Mouse (Mus musculus) right cerebral cortex, postnatal 36 days (tissue): Measurements from ENCODE around the gene Znrf4.
A peak's percentile ranks its signal among the peaks of the same experiment; 100 is the strongest.

Experiments
- DNase-seq, 2 experiments: peaks; one replicate each; pipeline ENCODE4 v3.0.0; 2022; ENCODE audit warnings: low spot score in 2 of 2, mixed read lengths in 1 of 2

Gene Znrf4

DNA sequence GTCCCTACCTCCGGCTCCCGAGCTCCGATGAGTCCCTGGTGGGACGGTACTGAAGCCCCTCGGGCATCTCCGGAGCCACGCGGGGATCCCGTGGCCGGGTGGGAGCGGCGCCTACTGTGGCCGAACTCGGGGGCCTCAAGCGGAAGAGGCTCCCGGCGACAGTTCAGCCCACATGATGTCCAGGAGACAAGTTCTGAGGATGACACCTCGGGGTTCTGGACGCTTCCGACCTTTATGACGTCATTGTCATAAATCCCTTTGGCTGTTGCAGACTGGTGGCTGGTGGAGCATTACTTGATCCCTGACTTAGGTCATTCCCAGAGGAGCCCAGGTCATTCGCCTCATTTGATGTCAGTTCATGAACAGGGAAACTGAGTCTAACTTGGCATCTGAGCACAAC lies at the start of gene Znrf4:
Znrf4 (minus strand) TSS at position 122 of the 400 bp plus-strand sequence.
- DNase-seq = no peak

DNA sequence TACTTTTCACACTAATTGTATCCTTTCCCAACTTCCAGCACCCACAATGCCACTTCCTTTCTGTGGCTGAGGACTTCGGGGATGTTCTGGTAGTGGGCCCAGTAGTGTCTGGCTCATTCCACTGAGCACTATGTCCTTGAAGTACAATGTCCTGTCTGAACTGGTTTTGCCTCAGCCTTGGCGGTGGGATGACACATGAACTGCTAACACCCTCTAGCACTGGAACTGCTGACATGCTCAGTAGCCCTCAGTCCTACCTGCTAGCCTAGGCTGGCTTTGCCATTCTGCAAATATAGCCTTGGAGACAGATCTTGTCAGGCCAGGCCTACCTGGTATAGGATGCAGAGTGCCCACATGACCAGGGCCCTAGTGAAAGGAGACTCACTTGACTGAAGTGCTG lies 49.6 kb upstream of the Znrf4 start:
- DNase-seq = no peak

DNA sequence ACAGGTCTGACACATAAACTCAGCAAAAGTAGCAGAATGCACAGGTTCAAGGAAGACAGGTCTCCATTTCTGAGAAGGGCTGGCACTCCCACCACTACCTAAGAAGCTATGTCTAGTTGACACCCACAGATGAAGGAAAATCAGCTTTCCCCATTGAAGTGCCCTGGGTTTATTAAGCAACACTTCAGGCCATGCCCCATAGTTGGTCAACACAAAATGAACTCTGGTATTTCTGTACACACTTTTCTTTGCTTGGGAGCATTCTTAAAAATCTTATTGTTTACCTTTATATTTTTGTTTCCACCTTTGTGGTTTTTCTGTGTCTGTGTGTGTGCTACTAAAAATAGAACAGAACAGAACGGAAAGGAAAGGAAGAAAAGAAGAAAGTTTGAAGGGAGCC lies 47.9 kb upstream of the Znrf4 start:
- no peak for DNase-seq

DNA sequence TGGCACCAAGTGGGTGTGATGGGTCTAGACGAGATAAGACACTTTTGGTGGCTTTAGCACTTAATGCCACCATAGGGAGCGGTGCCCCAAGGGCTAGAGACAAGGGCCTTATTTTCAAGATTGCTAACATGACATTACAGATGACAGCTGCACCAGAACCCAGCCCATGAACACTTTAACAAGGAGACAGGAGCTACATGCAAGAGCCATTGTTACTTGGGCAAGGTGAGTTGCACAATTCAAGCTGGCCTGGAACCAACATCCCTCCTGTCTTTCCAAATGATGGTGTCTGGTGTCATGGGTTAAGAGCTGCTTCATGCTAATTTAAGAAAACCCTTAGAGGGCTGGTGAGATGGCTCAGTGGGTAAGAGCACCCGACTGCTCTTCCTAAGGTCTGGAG lies 47.2 kb upstream of the Znrf4 start:
- no peak for DNase-seq

DNA sequence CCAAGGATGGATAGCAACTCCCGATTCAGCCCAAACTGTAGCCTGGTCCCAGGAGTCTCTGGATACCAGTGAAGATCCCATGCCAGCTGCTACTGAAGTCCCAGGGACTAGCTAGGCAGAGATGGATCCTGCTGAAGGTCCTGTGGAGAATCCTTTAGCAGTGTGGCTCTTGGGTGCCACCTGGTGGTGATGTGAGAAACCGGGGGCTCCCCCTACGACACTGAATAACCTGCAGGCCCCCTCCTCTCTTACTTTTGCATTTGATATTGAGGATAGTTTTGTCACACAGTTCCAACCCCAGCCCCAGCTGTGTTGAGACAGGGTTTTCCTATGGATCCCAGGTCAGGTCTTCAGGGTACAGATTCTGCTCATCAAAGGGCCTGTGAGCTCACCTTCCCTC lies 46.2 kb upstream of the Znrf4 start:
- peak; percentile 40 to 43 for DNase-seq

DNA sequence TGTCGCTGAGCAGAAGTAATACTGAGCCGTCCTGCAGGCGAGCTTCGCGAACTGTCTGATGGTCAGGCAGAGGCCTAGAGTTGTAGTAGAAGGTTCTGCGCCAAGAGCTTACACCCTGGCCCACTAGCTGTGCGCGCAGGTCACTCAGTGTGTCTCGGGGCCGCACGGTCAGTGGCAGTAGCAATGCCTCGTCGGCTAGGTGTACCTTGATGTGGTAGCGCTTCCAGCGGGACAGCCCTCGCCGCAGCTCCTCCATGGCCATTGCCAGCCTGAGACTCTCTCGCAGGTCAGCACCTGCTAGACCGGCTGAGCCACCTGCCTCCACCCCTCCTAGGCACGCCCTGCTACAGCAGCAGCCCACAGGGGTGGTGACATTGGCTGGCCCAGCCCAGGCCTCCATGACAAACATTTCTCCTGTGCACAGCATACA lies 41.9 kb upstream of the Znrf4 start, which contains the start of gene Gm20219:
Gm20219 (minus strand) TSS at position 266 of the 430 bp plus-strand sequence.
- no peak for DNase-seq

DNA sequence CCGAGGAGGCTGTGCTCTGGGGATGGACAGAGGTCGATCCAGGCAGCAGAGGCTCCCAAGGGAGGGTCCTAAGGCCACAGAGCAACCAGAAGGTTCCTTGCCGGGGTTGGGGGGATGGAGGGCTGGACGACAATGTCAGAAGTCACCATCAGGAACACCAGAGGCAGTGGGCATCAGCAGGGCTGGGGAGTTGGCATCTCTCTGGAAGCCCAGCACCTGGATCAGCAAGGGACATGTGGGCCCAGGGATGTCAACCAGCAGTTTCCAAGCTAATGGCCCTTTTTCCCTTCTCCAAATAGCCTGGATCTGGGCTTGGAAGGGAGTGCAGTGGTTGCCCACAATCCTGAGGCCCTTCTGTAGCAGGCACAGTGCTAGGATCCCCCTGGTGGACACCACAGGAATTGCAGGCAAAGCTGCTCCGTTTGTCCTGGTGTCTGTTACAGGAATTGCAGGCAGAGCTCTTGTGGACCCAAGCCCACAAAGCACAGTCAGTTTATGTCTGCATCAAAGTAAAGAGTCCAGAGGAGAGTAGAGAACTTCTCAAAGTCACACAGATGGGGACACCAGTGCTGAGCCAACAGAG lies 40.6 kb upstream of the Znrf4 start:
- DNase-seq = peak; percentile 61 to 64

DNA sequence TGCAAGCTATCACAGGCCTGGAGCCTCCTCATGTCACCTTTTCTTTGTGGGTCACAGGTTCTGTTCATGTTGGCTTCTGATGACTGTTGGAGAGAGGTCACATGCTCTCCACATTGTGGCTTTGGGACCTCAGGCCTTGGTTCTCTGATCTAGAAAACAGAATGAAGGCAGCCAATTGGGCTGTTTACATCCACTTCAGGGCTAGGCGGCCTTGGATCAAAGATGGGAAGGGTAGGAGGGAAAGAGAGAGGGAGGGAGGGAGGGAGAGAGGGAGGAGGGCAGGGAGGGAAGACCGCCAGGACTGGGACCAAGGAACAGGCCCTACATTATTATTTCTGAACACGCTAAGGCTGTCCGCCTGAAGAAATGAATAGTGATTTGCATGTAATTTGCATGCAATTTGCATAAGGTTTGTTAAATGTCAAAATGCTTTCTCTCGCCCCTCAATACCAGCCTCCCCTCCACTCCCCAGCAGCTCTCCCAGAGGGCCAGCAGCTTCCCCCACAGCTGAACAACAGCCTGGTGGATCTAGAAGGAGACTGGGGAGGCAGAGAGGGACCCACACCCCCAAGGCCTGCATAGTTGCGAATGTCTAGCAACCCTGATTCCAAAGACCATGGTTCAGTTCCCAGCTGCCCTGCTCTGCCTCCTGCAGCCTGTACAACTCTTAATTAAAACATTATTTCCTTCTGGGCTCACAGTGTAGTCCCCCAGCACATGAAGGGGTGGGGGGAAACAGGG lies 39.8 kb upstream of the Znrf4 start:
- no peak for DNase-seq

DNA sequence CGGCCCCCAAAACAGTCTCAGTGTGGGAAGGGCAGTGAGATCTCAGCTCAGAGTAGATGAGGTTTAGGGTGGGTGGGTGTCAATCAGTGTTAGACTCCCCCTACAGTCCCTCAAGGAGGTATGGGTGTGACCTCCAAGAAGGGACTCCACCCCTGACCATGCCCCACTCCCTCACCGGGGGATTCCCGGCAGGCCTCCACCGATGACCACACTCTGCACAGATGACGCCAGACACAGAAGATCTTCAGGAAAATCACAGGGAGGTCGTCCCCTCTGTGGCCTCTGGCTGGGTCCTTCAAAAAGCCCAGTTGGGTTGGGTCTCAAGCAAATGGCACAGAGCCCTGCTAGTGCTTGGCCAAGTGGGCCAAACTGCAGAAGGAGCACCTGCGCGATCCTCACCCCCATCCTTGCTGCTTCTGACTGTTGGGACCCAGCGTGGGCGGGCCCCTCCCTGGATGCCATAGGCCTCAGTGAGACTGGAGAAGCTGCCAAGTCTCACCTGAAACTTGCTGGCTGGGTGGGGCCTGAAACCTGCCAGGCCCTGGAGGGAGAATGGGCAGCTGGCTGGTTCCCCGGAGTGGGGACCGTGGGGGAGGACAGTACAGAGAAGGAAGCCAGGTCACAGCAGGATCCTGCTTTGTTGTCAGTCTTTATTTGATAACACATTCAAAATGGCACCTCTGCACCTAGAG lies 38.7 kb upstream of the Znrf4 start:
- DNase-seq = no peak

DNA sequence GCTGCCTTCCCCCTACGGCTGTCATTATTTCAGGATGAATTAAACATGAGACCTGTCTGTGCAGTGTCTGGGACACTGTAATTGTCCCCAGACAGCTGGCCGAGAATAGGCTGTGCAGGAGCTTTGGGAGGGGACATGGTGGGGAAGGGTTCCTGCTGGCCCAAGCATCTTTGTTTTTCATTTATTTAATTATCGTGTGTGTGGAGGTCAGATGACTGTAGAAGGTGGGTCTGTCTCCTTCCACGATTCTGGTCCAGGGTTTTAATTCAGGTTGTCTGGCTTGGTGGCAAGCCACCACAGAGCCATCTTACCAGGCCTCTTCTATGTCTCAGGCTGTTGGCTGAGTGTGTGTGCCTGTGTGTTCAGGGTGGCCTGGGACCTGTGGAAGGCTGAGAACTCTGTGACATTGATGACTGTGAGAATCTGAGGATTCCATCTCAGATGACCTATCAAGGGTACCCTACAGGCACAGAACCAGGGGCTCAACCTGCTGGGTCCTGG lies 36.4 kb upstream of the Znrf4 start:
- DNase-seq = no peak

DNA sequence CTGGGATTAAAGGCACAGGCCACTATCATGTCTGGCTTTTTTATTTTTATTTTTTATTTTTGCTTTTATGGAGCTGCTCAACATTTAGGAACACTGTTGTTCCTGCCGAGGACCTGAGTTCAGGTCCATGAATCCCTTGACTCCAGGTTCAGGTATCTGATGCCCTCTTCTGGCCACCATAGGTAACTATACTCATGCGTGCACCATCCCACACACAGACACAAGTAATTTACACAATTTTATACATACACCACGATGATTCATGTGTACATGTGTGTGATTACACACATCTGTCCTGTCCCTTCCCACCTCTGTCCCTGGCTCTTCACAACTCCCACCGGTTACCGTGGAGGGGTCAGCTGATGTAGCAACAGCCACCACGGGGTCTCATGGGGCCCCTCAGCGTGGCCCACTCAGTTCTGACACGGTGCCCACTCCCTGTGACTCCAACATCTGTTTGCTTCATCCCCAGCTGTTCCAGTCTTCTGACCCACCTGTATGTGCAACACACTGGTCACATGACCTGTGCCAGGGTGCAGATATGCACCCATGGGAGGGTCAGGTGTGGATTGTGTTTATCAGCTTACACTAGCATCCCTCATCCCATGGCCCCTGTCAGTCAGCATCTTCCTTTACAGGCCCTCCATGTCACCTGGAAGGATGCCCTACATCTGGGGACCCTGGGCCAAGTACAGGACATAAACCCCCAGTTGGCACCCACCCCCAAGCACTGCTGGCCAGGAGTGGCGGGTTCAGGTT lies 35.8 kb upstream of the Znrf4 start:
- DNase-seq = no peak

DNA sequence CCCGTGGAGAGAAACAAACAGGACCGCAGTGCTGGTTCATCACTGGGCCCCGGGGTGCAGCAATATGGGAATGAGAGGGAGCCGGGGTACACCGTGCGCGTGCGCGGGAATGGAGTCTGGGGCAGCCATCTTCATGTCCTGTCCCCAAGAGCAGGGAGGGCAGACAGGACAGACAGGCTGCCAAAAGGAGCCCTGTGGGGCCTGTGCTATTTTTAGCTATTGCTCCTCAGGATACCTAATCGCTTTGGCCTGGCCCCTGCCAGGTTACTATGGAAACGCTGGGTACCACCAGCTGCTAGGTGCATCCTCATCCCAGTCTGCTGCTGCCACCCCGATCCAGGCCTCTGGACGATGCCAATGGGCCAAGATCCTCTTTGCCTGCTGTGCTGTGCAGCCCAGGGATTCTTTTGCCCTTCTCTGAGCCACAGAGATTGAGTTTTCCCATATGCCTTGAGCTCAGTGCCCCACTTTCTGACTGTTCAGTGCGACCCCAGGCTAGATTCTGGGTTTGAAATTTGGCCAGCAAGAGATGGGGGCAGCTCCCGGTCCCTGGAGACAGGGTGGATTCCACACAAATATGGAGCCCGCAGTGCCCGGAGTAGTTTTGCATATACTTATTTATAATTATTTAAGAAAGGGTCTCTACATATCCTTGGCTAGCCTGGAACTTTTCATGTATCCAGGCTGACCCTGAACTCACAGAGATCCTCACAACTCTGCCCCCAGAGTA lies 35.0 kb upstream of the Znrf4 start:
- no peak for DNase-seq

DNA sequence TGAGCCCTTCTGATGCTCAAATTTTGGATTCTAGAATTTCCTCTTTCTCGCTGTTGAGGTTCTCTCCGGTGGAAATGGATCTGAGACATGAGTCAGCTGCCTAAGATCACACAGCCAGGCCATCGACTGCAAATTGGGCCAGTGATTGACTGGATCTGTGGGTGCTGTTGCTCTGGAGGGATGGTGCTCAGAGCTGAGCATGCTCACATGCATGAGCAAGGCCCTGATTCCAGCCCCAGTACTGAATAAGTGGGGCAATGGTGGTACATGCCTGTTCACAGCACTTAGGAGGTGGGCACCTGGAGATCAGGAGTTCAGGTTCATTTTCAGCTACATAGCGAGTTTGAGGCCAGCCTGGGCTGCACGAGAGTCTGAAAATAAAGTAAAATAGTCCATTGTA lies 34.3 kb upstream of the Znrf4 start:
- no peak for DNase-seq

DNA sequence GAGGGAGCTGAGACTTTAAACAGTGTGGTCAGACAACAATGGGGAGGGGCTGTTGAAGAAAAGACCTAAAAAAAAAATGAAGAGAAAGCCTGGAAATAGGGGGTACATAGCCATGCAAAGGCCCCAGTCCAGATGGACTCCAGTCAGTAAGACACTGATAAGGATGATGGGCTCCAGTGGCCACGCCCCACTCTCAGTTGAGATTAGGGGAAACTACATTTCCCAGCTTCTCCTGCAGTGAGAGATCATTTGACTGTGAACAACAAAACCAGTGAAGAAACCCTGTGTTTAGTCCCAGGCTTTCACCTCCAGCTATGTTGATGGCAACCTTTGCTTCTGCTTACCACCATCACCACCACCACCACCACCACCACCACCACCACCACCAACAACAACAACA lies 33.7 kb upstream of the Znrf4 start:
- no peak for DNase-seq

DNA sequence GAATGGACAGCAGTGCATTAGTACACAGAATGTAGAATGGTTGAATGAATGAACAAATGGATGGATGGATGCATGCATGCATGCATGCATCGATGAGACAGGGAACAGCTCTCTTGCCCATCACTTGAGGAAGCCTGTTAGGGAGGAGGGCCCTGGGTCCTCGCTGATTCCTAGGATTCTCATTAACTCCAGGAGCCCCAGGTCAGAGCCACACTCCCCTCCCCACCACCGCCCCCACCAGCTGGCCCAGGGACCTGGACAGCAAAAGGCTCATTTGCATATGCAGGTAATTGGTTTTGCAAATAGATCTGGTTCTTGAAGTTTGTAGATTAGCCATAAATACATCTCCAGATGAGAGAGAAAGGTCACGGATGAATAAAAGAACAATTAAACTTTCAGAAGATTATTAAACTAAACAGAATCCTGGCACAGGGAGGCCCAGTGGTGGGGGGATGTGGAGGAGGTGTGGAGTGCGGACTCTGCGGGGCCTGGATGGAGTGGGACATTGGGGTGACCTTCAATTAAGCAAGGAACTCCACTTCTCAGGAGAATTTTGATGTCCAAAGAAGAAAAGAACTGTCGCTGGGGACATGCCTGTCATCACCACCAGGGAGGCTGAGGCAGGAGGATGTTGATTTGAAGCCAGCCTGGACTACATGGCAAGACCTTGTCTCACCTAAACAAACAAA lies 32.6 kb upstream of the Znrf4 start:
- no peak for DNase-seq

DNA sequence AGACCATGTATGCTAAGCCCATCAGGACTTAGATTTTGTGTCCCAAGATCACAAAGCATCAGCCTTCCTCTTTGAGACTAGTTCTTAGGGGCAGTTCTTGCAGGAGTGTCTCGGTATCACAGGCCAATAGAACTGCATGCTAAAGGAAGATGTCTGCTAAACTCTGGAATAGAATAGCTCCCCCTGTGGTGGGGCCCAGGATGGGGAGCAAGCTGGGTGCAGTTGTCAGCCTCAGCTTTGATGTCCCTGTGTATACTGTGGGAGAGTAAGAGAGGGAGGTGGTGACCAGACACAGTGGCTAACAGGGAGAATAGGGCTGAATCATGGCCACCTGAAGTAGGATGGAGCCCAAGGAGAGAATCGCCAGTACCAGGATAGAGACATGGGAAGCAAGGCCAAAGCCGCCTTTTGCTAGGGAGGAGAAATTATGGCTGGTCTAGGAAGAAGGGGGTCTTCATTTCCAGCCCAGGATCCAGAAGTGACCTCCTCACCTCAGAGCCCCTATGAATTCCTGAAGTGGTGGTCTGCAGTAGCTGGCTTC lies 31.5 kb upstream of the Znrf4 start:
- no peak for DNase-seq

DNA sequence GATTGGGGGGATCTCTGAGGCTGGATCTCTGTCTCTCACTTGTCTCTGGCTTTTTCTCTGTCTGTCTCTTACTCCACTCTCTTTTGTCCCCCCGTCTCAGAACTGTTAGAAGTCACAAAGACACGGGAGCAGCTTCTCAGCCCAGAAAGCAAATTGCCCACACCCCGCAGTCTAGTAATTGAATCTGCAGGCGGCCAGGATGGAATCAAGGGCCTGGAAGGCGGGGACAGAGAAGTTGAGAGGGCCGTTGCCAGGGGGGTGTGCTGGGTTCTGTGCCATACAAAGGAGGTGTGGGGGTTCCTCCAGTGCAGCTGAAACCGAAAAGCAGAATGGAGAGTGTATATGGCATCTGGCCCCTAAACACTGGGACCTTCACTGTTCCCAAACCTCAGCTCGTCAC lies 30.5 kb upstream of the Znrf4 start:
- no peak for DNase-seq

DNA sequence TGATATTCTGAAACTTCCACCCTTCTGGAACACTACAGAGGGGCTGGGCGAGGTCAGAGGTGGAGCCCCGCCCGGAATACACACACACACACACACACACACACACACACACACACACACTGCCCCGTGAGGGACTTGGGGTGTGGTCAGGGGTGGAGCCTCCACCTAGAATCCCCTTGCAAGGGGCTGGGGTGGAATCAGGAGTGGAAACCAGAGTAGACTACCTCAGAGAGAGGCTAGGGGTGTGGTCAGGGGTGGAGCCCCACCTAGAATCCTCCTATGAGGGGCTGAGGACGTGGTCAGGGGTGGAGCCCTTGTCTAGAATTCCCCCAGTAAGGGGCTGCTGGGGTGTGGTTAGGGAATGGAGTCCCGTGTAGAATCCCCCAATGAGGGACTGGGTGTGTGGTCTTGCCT lies 28.3 kb upstream of the Znrf4 start:
- no peak for DNase-seq

DNA sequence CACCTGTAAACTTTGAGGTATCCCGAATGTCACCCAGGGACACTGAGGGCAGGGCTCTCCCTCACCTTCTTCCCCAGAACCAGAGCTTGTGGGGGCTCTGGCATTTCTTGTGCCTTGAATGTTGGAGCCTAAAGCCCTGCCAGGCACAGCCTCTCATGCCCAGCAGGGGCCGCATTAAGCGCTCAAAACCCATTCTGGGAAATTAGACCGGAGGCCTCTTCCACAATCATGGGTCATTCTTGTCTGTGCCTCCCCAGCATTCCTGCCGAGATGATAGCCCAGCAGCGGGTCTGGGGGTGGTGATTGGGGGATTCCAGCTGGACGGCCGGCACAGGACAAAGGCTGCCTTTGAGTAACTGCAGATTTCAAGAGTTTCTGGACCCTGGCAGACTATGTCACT lies 25.7 kb upstream of the Znrf4 start:
- DNase-seq = no peak

DNA sequence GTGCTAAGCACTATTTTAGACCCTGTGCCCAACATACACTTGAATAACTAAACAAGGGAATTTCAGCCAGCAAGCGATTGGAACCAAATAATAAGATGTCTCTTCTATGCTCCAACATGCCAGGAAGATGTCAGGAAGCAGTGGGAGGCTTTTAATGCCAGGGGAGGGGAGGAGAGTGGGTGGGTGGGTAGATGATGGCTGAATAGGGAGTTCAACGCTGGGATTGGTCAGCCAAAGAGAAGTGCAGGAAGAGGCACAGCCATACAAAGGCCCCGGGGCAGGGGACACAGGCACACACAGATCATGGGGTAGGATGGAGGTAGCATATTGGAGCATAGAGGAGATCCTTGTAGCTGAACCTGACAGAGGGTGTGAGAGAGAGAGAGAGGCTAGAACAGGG lies 24.6 kb upstream of the Znrf4 start:
- DNase-seq = no peak

DNA sequence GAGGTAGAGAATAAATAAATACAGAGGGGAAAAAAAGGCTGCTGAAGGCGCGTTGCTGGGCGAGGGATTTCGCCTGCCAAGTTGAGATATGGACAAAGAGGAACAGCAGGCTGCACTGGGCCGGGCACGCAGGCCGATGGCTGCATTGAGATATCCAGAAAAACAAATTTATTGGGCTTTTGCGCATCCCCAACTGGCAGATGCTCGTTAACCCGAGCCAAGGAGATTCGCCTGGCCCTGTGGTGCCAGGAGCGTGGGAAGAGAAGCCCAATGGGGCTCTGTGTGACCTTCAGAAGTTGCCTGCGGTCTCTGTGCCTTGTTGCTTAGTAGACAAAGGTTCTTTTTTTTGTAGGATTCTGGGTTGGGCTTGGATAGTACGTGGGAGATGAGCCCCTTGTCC lies 24.0 kb upstream of the Znrf4 start:
- no peak for DNase-seq
